Mouse (Mus musculus) pancreas, adult 10 weeks (tissue): ENCODE results near the gene Pabpc1l. TPM values are rescaled to one million over a fixed set of nuclear protein-coding genes. Genes with fewer than 3 reads are reported as not detected.

ENCODE experiments used
- polyA plus RNA-seq: library from polyadenylated mRNA; stranded (reverse); fragments of 350-450 nt; fragmentation: Illumina TruSeq; extraction: RNeasy Lipid Tissue Mini Kit (QIAGEN cat#74804); gene quantifications from one replicate; pipeline ENCODE4 v1.2.3, GENCODE M21; 2015; ENCODE audit warnings: low read depth, low replicate concordance; ENCODE audit not compliant: insufficient read depth

Gene Pabpc1l
- 1.3 TPM for polyA plus RNA-seq

DNA sequence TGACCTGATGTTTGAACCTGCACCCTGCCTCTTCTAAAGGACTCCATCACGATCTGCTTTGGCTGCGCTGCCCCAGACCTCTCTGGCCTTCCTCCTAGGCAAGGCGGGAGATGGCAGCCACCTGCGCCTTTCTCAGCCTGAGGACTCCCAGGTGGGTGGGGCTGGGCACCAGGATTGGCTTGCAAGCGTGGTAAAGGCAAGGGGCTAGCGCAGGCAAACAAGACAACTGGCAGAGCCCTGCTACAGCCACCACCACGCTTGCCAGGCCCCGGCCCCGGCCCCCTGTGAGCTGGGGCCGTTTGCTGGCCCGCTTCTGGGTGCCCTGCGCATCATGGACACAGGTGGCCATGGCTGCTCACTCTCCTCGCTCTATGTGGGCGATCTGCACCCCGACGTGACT lies at the start of gene Pabpc1l:
Gene Pabpc1l (plus strand): TSS at position 301 of the 400 bp plus-strand sequence.

DNA sequence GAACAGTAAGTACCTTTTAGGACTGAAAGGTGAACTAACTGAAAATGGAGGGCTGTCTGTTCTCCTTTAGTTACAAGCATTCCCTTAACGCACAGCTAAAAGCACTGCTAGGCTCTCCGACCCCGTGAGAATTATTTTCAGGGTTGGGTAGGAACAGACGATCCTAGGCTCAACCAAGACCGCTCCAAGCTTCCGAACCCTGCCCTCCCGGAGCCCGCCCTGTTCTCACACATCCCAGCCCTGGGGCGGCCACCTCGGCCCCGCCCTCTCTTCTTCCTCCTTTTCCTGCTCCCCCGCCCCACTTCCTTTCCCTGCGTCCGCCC lies 30.6 kb upstream of the Pabpc1l start, which contains the start of gene Ywhab:
Gene Ywhab (plus strand): TSS at position 307 of the 323 bp plus-strand sequence.

GRCm38 (mm10) chr2:164070142-164070764 lies 45.0 kb downstream of the Pabpc1l start, which contains the start of gene Stk4:
Gene Stk4, plus strand, starts transcription at chr2:164070322.

GRCm38 (mm10) chr2:164070765-164071436 lies 45.7 kb downstream of the Pabpc1l start, which contains the start of gene Tomm34:
Gene Tomm34, minus strand, starts transcription at chr2:164071169.

Other genes starting within 250 kb of the Pabpc1l start
- gene Ccn5, start 204.6 kb upstream of the Pabpc1l start, polyA plus RNA-seq, result 3.0 TPM
- gene Kcnk15, start 171.8 kb upstream of the Pabpc1l start, polyA plus RNA-seq, result not detected
- 1.1 TPM for gene Rims4, start 106.8 kb upstream of the Pabpc1l start, polyA plus RNA-seq
- gene Ywhab, start 30.5 kb upstream of the Pabpc1l start, polyA plus RNA-seq, result 27.7 TPM
- 4.8 TPM for gene Stk4, start 44.9 kb downstream of the Pabpc1l start, polyA plus RNA-seq
- gene Tomm34, start 45.7 kb downstream of the Pabpc1l start, polyA plus RNA-seq, result 11.5 TPM
- not detected for gene Kcns1, start 145.7 kb downstream of the Pabpc1l start, polyA plus RNA-seq
- gene Wfdc5, start 157.3 kb downstream of the Pabpc1l start, polyA plus RNA-seq, result not detected
- gene Wfdc12, start 165.2 kb downstream of the Pabpc1l start, polyA plus RNA-seq, result not detected
- not detected for gene Wfdc15a, start 174.7 kb downstream of the Pabpc1l start, polyA plus RNA-seq
- 6.6 TPM for gene Wfdc15b, start 196.2 kb downstream of the Pabpc1l start, polyA plus RNA-seq
- not detected for gene Svs2, start 213.0 kb downstream of the Pabpc1l start, polyA plus RNA-seq
- gene Svs3b, start 231.2 kb downstream of the Pabpc1l start, polyA plus RNA-seq, result not detected